Mouse (Mus musculus): ENCODE measurements around the gene Dnaic2.

- TF ChIP-seq EP300 (IDR thresholded peaks at IDR 0.05; ENCODE audit: low read depth), result no peak
- no peak for TF ChIP-seq CTCF (IDR thresholded peaks at IDR 0.05; ENCODE audit: low read depth)
These were observed 43.2 kb upstream of the Dnaic2 start for GRCm38 (mm10) chr11:114683722-114684621.

All from liver, embryonic 14.5 days (tissue).